Mouse (Mus musculus) MEL (cell line): ENCODE measurements around the gene Pcdh8. TPM values are rescaled to one million over a fixed set of nuclear protein-coding genes. Genes with fewer than 3 reads are reported as not detected.

Experiments used
- DNase-seq: peaks from one replicate; pipeline ENCODE4 v3.0.0; 2011; ENCODE audit warnings: low read depth, low spot score
- H3K27ac ChIP-seq: 2 replicates; pipeline ENCODE4 v1.5.1; 2012; ENCODE audit warnings: low read depth, mild to moderate bottlenecking, control low read depth, low read length, moderate library complexity; ENCODE audit not compliant: control insufficient read depth
- H3K27me3 ChIP-seq, 2 experiments: fragments of 150-350 bp in 1 of 2; sonication (generic) in 1 of 2; 2 replicates each; pipeline ENCODE4 v1.6.1; 2012; ENCODE audit warnings: low read length in 2 of 2, mild to moderate bottlenecking in 2 of 2, improper control_type of control experiment in 1 of 2, moderate library complexity in 1 of 2; ENCODE audit not compliant: insufficient read depth in 2 of 2, control insufficient read depth in 1 of 2
- H3K36me3 ChIP-seq, 2 experiments: 2 replicates each; pipeline ENCODE4 v1.6.1; 2012 to 2014; ENCODE audit warnings: low read length in 2 of 2, improper control_type of control experiment in 1 of 2, inconsistent platforms in 1 of 2, mild to moderate bottlenecking in 1 of 2; ENCODE audit not compliant: insufficient read depth in 2 of 2, control insufficient read depth in 1 of 2
- H3K4me1 ChIP-seq, 2 experiments: fragments of 150-350 bp in 1 of 2; sonication (generic) in 1 of 2; 2 replicates each; pipeline ENCODE4 v1.6.1; 2012; ENCODE audit warnings: low read length in 2 of 2, improper control_type of control experiment in 1 of 2, mild to moderate bottlenecking in 1 of 2; ENCODE audit not compliant: insufficient read depth in 2 of 2, control insufficient read depth in 1 of 2
- H3K4me3 ChIP-seq, 2 experiments: fragments of 150-350 bp in 1 of 2; sonication (generic) in 1 of 2; 2 replicates each; pipeline ENCODE4 v1.5.1; 2012; ENCODE audit warnings: low read depth in 2 of 2, low read length in 2 of 2, mild to moderate bottlenecking in 2 of 2, moderate library complexity in 2 of 2, control low read depth in 1 of 2, improper control_type of control experiment in 1 of 2; ENCODE audit not compliant: control insufficient read depth in 1 of 2, insufficient read depth in 1 of 2
- H3K79me2 ChIP-seq: 2 replicates; pipeline ENCODE4 v1.6.1; 2012; ENCODE audit warnings: mild to moderate bottlenecking, low read length, moderate library complexity; ENCODE audit not compliant: control insufficient read depth, poor library complexity, insufficient read depth
- H3K9ac ChIP-seq: 2 replicates; pipeline ENCODE4 v1.6.1; 2012; ENCODE audit warnings: low read depth, mild to moderate bottlenecking, control low read depth, low read length, moderate library complexity; ENCODE audit not compliant: control insufficient read depth, poor library complexity, severe bottlenecking
- H3K9me3 ChIP-seq: fragments of 150-350 bp; sonication (generic); replicated peaks from 2 replicates; pipeline ENCODE4 v1.6.1; 2012; ENCODE audit warnings: mild to moderate bottlenecking, low read length, improper control_type of control experiment, moderate library complexity; ENCODE audit not compliant: insufficient read depth
- CHD1 ChIP-seq: IDR thresholded peaks from 2 replicates; pipeline ENCODE4 v1.6.1; 2012; ENCODE audit warnings: low read depth, mild to moderate bottlenecking, inconsistent platforms, low read length, improper control_type of control experiment
- CTCF ChIP-seq, 3 experiments: IDR thresholded peaks in 2 of 3; conservative IDR thresholded peaks in 1 of 3; 2 replicates each; pipeline ENCODE4 v1.5.1; 2011 to 2012; ENCODE audit warnings: low read length in 3 of 3, low read depth in 2 of 3, mild to moderate bottlenecking in 2 of 3, improper control_type of control experiment in 1 of 3, inconsistent platforms in 1 of 3, mixed read lengths in 1 of 3, moderate library complexity in 1 of 3; ENCODE audit not compliant: control insufficient read depth in 1 of 3, insufficient read depth in 1 of 3, poor library complexity in 1 of 3, severe bottlenecking in 1 of 3
- E2F4 ChIP-seq: IDR thresholded peaks from 2 replicates; pipeline ENCODE4 v1.6.1; 2011; ENCODE audit warnings: low read depth, low read length, improper control_type of control experiment, borderline replicate concordance
- EP300 ChIP-seq, 2 experiments: IDR thresholded peaks; 2 replicates each; pipeline ENCODE4 v1.6.1; 2011; ENCODE audit warnings: improper control_type of control experiment in 2 of 2, low read length in 2 of 2, low read depth in 1 of 2, mild to moderate bottlenecking in 1 of 2
- GATA1 ChIP-seq: IDR thresholded peaks from 2 replicates; pipeline ENCODE4 v1.6.1; 2011; ENCODE audit warnings: low read depth, low read length, improper control_type of control experiment
- JUND ChIP-seq: IDR thresholded peaks from 2 replicates; pipeline ENCODE4 v1.6.1; 2011; ENCODE audit warnings: low read depth, mild to moderate bottlenecking, improper control_type of control experiment, low read length
- KAT2A ChIP-seq: conservative IDR thresholded peaks from 2 replicates; pipeline ENCODE4 v1.6.1; 2012; ENCODE audit warnings: low read depth, low read length, improper control_type of control experiment, inconsistent platforms
- MAZ ChIP-seq: IDR thresholded peaks from 2 replicates; pipeline ENCODE4 v1.6.1; 2012; ENCODE audit warnings: low read depth, mild to moderate bottlenecking, inconsistent platforms, low read length, improper control_type of control experiment
- MEF2A ChIP-seq: IDR thresholded peaks from 2 replicates; pipeline ENCODE4 v1.6.1; 2014; ENCODE audit warnings: low read depth, mild to moderate bottlenecking, inconsistent platforms, low read length, improper control_type of control experiment; ENCODE audit not compliant: poor library complexity, insufficient replicate concordance, severe bottlenecking; ENCODE audit errors: extremely low read depth
- MXI1 ChIP-seq: IDR thresholded peaks from 2 replicates; pipeline ENCODE4 v1.6.1; 2011; ENCODE audit warnings: mild to moderate bottlenecking, low read depth, low read length, improper control_type of control experiment
- MYB ChIP-seq: IDR thresholded peaks from 2 replicates; pipeline ENCODE4 v1.6.1; 2011; ENCODE audit warnings: mild to moderate bottlenecking, low read depth, low read length, improper control_type of control experiment
- MYC ChIP-seq: IDR thresholded peaks from 2 replicates; pipeline ENCODE4 v1.6.1; 2011; ENCODE audit warnings: low read depth, mild to moderate bottlenecking, low read length, improper control_type of control experiment, moderate library complexity
- NELFE ChIP-seq: IDR thresholded peaks from 2 replicates; pipeline ENCODE4 v1.6.1; 2011; ENCODE audit warnings: low read depth, low read length, improper control_type of control experiment
- NRF1 ChIP-seq: IDR thresholded peaks from 2 replicates; pipeline ENCODE4 v1.6.1; 2014; ENCODE audit warnings: low read depth, mild to moderate bottlenecking, inconsistent platforms, low read length, improper control_type of control experiment, moderate library complexity; ENCODE audit not compliant: poor library complexity, insufficient read depth, severe bottlenecking
- RAD21 ChIP-seq: IDR thresholded peaks from 2 replicates; pipeline ENCODE4 v1.6.1; 2011; ENCODE audit warnings: mild to moderate bottlenecking, low read depth, low read length, improper control_type of control experiment
- RCOR1 ChIP-seq: IDR thresholded peaks from 2 replicates; pipeline ENCODE4 v1.6.1; 2012; ENCODE audit warnings: low read depth, mild to moderate bottlenecking, inconsistent platforms, low read length, improper control_type of control experiment
- SIN3A ChIP-seq: IDR thresholded peaks from 2 replicates; pipeline ENCODE4 v1.6.1; 2012; ENCODE audit warnings: low read length, improper control_type of control experiment, inconsistent platforms
- SMC3 ChIP-seq: IDR thresholded peaks from 2 replicates; pipeline ENCODE4 v1.6.1; 2011; ENCODE audit warnings: low read depth, low read length, improper control_type of control experiment
- TAL1 ChIP-seq: IDR thresholded peaks from 2 replicates; pipeline ENCODE4 v1.6.1; 2012; ENCODE audit warnings: mild to moderate bottlenecking, inconsistent platforms, low read length, moderate library complexity, mixed read lengths
- UBTF ChIP-seq: IDR thresholded peaks from 2 replicates; pipeline ENCODE4 v1.6.1; 2012; ENCODE audit warnings: low read depth, mild to moderate bottlenecking, inconsistent platforms, low read length, improper control_type of control experiment, moderate library complexity, borderline replicate concordance; ENCODE audit not compliant: insufficient read depth
- USF1 ChIP-seq: IDR thresholded peaks from 2 replicates; pipeline ENCODE4 v1.6.1; 2014; ENCODE audit warnings: low read depth, mild to moderate bottlenecking, inconsistent platforms, low read length, improper control_type of control experiment, moderate library complexity
- USF2 ChIP-seq, 2 experiments: IDR thresholded peaks; 2 replicates each; pipeline ENCODE4 v1.6.1; 2011 to 2012; ENCODE audit warnings: improper control_type of control experiment in 2 of 2, low read length in 2 of 2, borderline replicate concordance in 1 of 2, inconsistent platforms in 1 of 2, low read depth in 1 of 2, mild to moderate bottlenecking in 1 of 2; ENCODE audit not compliant: insufficient read depth in 1 of 2
- ZC3H11A ChIP-seq: IDR thresholded peaks from 2 replicates; pipeline ENCODE4 v1.6.1; 2012; ENCODE audit warnings: low read depth, mild to moderate bottlenecking, inconsistent platforms, low read length, improper control_type of control experiment
- ZMIZ1 ChIP-seq: IDR thresholded peaks from 2 replicates; pipeline ENCODE4 v1.6.1; 2012; ENCODE audit warnings: low read depth, mild to moderate bottlenecking, inconsistent platforms, low read length, improper control_type of control experiment, moderate library complexity
- polyA plus RNA-seq, 2 experiments: library from polyadenylated mRNA; stranded (reverse) in 1 of 2; unstranded in 1 of 2; fragments of >175 nt in 1 of 2; fragments of >200 nt in 1 of 2; gene quantifications; 2 replicates each; pipeline versions ENCODE4 v1.2.1 to v1.2.4; 2012; ENCODE audit warnings: low replicate concordance in 2 of 2, low read depth in 1 of 2; ENCODE audit not compliant: insufficient read length in 2 of 2, insufficient read depth in 1 of 2, missing spikeins in 1 of 2
- total RNA-seq: library from RNA; depleted of rRNA; stranded (reverse); fragments of 300-350 nt; gene quantifications from 2 replicates; pipeline ENCODE4 v1.2.3, GENCODE M21; 2012

Gene Pcdh8
- total and polyA plus RNA-seq, 3 experiments = not detected

DNA sequence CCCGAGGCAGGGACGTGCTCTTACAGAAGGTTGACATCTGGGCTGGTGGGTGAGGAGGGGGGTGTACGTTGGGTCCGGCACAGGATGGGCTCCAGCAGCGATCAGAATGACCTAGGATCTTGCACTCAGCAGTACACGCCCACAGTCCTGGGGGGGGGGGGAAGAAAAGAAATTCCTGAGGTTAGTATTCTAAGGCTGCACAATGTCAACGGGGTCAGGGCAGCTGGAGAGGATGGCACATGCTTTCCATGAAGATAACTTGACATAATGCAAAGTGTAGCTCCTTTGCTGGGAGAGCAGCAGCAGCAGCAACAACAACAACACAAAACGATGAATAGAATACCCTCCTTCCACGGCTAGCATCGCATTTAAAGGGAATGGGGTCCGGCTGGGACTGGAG lies 3.5 kb downstream of the Pcdh8 start:
- no peak for TF ChIP-seq ZC3H11A
- no peak for TF ChIP-seq UBTF
- TF ChIP-seq CHD1 = no peak
- TF ChIP-seq KAT2A = no peak
- no peak for TF ChIP-seq RCOR1
- TF ChIP-seq NELFE = no peak
- TF ChIP-seq, all 39 proteins: peak for 0
- H3K9me3 ChIP-seq = no peaks in the 10 kb centered on the region
- no peaks in the 10 kb centered on the region for H3K27me3 ChIP-seq
- H3K79me2 ChIP-seq = no peaks in the 10 kb centered on the region
- H3K9ac ChIP-seq = no peak overlapping the region
- H3K4me1 ChIP-seq = no peaks in the 10 kb centered on the region
- no peaks in the 10 kb centered on the region for H3K36me3 ChIP-seq
- H3K4me3 ChIP-seq = no peak overlapping the region
- no peak for DNase-seq
- no peak overlapping the region for H3K27ac ChIP-seq

DNA sequence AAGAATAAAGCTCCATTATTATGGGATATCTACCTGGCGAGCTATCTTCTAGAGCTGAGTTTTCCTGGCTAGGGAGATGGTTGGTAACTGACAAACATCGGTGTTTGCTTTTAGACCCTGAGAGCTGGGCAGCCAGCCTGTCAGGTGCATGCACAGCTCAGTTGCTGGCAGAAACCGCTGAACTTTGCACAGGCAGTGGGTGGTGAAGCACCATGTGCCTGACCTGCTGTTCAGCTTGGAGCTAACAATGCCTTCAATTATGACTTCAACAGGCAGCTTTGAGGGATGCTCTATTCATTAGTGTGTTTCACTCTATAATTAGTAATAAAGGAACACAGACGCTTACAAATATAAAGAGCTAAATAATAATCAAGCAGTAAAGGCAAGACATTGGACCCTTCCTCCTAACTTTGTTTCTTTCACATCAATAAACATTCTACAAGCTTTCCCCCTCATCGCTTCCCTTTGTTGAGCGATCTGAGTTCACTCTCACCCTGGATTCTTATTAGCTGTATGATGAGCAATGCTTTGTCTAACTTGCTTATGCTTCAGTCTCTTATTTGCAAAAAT lies 5.8 kb downstream of the Pcdh8 start:
- Histone ChIP-seq H3K36me3 (no peaks in the 10 kb centered on the region), H3K27me3 (no peaks in the 10 kb centered on the region), H3K9me3 (no peaks in the 10 kb centered on the region), H3K4me3 (no peak overlapping the region), H3K79me2 (no peaks in the 10 kb centered on the region), H3K9ac (no peak overlapping the region), H3K4me1 (no peaks in the 10 kb centered on the region), H3K27ac (no peak overlapping the region)
- DNase-seq = no peak
- no peak for TF ChIP-seq UBTF
- TF ChIP-seq E2F4 = no peak
- TF ChIP-seq CHD1 = no peak
- TF ChIP-seq MAZ = no peak
- no peak for TF ChIP-seq ZMIZ1

DNA sequence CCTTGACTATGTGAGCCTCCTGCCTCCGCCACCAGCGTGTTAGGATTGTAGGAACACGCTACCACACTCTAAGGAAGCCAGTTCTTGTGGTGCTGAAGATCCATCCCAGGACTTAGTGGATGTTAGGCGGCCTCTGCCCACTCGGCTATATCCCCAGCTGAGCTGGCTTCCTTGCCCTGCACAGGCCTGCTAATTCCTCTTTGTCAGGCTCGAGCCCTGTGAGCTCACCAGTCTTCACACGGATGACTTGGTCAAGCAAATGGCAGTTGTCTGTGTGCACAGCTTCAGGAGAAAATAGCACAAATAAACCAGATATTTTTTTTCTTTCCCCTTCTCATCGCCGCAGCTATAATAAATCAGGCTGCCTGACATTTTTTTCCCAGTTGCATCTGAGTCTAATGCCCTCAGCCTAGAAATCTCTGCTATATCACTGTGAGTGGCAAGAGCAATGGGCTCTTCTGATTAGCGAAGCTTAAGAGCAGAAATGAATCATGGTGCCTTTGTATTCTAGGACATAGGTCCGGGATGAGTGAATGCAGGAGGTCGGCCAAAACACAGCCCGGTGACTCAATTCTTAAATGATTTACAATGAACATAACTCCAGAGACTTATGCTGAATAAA lies 16.4 kb downstream of the Pcdh8 start:
- Histone ChIP-seq H3K4me1 (no peaks in the 10 kb centered on the region), H3K27ac (no peak overlapping the region), H3K9me3 (no peaks in the 10 kb centered on the region), H3K79me2 (no peaks in the 10 kb centered on the region), H3K27me3 (no peaks in the 10 kb centered on the region; a peak in 1 of 4 replicates), H3K4me3 (no peak overlapping the region), H3K9ac (no peak overlapping the region), H3K36me3 (no peaks in the 10 kb centered on the region)
- DNase-seq = no peak
- no peak for TF ChIP-seq USF2 (IDR thresholded peaks at IDR 0.05; ENCODE audit: borderline replicate concordance in 1 of 2, insufficient read depth in 1 of 2, low read depth in 1 of 2, low read length in 2 of 2)
- no peak for TF ChIP-seq SMC3
- TF ChIP-seq MYB = no peak
- TF ChIP-seq MEF2A = no peak
- no peak for TF ChIP-seq MXI1
- no peak for TF ChIP-seq JUND
- no peak for TF ChIP-seq E2F4
- no peak for TF ChIP-seq TAL1
- TF ChIP-seq GATA1 = no peak
- no peak for TF ChIP-seq SIN3A
- TF ChIP-seq USF1 = no peak
- no peak for TF ChIP-seq NRF1
- TF ChIP-seq NELFE = no peak
- no peak for TF ChIP-seq CTCF (IDR thresholded peaks at IDR 0.05 in 2 of 3, conservative IDR thresholded peaks at IDR 0.05 in 1 of 3; ENCODE audit: control insufficient read depth in 1 of 3, insufficient read depth in 1 of 3, low read depth in 2 of 3, low read length in 3 of 3, poor library complexity in 1 of 3, severe bottlenecking in 1 of 3)
- TF ChIP-seq EP300 (IDR thresholded peaks at IDR 0.05; ENCODE audit: low read depth in 1 of 2, low read length in 2 of 2) = no peak
- no peak for TF ChIP-seq KAT2A
- no peak for TF ChIP-seq MYC
- no peak for TF ChIP-seq RAD21
